Mouse (Mus musculus) limb, embryonic 11.5 days (tissue): ENCODE results near the gene Cdkn2b. TPM values are rescaled to one million over a fixed set of nuclear protein-coding genes. Genes with fewer than 3 reads are reported as not detected.

Experiments used
- ATAC-seq: fragments of 200-750 bp; cut with Nextera tagmentation; 2 replicates; pipeline ENCODE4 v1.8.0; 2017; ENCODE audit warnings: low read depth; ENCODE audit not compliant: insufficient number of reproducible peaks, low FRiP score, low TSS enrichment
- DNase-seq: peaks from one replicate; pipeline ENCODE4 v3.0.0-alpha.2; 2015; ENCODE audit warnings: low spot score
- H3K27ac ChIP-seq: fragments of 300-500 bp; sonication (generic); replicated peaks from 2 replicates; pipeline ENCODE4 v1.5.1; 2014; ENCODE audit warnings: low read depth, mild to moderate bottlenecking, low read length
- H3K27me3 ChIP-seq: fragments of 300-500 bp; sonication (generic); 2 replicates; pipeline ENCODE4 v1.6.1; 2014; ENCODE audit warnings: mild to moderate bottlenecking, low read length, mixed read lengths; ENCODE audit not compliant: control insufficient read depth, insufficient read depth
- H3K36me3 ChIP-seq: fragments of 300-500 bp; sonication (generic); 2 replicates; pipeline ENCODE4 v1.6.1; 2014; ENCODE audit warnings: mild to moderate bottlenecking, low read length, moderate library complexity, mixed read lengths; ENCODE audit not compliant: control insufficient read depth, insufficient read depth
- H3K4me1 ChIP-seq: fragments of 300-500 bp; sonication (generic); 2 replicates; pipeline ENCODE4 v1.6.1; 2014; ENCODE audit warnings: low read length, mixed read lengths; ENCODE audit not compliant: control insufficient read depth, insufficient read depth
- H3K4me2 ChIP-seq: fragments of 300-500 bp; sonication (generic); 2 replicates; pipeline ENCODE4 v1.6.1; 2014; ENCODE audit warnings: low read depth, mild to moderate bottlenecking, moderate library complexity; ENCODE audit not compliant: severe bottlenecking
- H3K4me3 ChIP-seq: fragments of 300-500 bp; sonication (generic); 2 replicates; pipeline ENCODE4 v1.5.1; 2014; ENCODE audit warnings: low read depth, low read length
- H3K9ac ChIP-seq: fragments of 300-500 bp; sonication (generic); 2 replicates; pipeline ENCODE4 v1.6.1; 2014; ENCODE audit warnings: mild to moderate bottlenecking, low read length
- H3K9me3 ChIP-seq: fragments of 300-500 bp; sonication (generic); 2 replicates; pipeline ENCODE4 v1.6.1; 2016; ENCODE audit warnings: low read length; ENCODE audit not compliant: control insufficient read depth
- WGBS: fragments of 180-500 bp; shearing (Covaris S2); extraction: QIAGEN DNeasy Blood & Tissue Kit; methylation state at CpG from one replicate; pipeline ENCODE4 v1.1.7; 2014; 5-methylcytosine and 5-hydroxymethylcytosine counted together
- polyA plus RNA-seq: library from polyadenylated mRNA; unstranded; fragments of >200 nt; fragmentation: Nextera tagmentation; extraction: Ambion mirVana; gene quantifications from 2 replicates; pipeline ENCODE4 v1.2.1, GENCODE M21; 2014

Cdkn2b gene
- polyA plus RNA-seq, 1 experiment from 2014 or later = 0.65 TPM

DNA sequence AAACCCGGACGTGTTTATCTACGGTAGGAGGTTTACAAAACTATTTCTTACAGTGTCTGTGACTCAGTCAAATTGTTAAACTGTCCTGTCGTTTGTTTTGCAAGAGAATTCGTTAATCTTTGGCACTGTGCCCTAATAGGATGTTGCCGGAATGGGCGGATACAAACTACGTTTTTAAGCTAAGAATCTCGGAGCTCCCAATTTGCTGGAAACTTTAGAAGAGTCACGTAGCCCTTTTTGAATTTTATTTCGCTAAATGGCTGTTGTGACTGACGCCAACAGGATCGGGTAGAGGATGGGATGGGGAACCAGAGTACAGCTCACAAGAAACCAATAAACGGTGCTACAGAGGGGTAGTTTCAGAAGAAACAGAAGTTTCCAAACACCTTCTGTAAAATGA is 36.8 kb downstream of the Cdkn2b start:
- Histone ChIP-seq H3K4me2 (no peak overlapping the region), H3K27ac (no peak overlapping the region), H3K9ac (no peak overlapping the region), H3K9me3 (no peaks in the 10 kb centered on the region), H3K27me3 (peaks cover 68% of the 10 kb centered on the region), H3K4me3 (no peak overlapping the region), H3K36me3 (no peaks in the 10 kb centered on the region), H3K4me1 (no peaks in the 10 kb centered on the region)
- ATAC-seq = no peak
- 1% methylated on average over 14 of the region's 14 CpGs for WGBS
- peak; percentile 58 for DNase-seq

DNA sequence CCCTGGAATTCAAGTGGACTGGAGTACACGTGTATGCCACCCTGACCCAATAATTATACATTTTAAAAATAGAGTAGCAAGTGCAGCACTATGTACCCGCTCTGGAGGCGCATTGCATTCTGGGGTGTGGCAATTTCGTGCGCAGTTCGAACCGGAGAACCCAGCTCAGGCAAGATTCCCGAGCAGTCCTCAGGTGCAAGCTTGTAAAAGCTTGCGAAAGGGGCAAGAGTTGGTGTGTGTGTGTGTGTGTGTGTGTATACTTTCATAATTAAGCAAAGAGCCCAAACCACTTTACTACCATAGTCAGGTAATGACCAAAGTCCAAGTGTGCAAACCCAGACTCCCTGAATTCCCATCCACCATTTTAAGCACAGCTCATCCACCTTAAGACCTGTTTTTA is 37.3 kb downstream of the Cdkn2b start:
- Histone ChIP-seq H3K27ac (no peak overlapping the region), H3K4me1 (no peaks in the 10 kb centered on the region), H3K9ac (no peak overlapping the region), H3K4me3 (no peak overlapping the region), H3K9me3 (no peaks in the 10 kb centered on the region), H3K27me3 (peaks cover 66% of the 10 kb centered on the region), H3K36me3 (no peaks in the 10 kb centered on the region), H3K4me2 (no peak overlapping the region)
- ATAC-seq = no peak
- under 1% methylated on average over 9 of the region's 9 CpGs for WGBS
- DNase-seq = no peak

DNA sequence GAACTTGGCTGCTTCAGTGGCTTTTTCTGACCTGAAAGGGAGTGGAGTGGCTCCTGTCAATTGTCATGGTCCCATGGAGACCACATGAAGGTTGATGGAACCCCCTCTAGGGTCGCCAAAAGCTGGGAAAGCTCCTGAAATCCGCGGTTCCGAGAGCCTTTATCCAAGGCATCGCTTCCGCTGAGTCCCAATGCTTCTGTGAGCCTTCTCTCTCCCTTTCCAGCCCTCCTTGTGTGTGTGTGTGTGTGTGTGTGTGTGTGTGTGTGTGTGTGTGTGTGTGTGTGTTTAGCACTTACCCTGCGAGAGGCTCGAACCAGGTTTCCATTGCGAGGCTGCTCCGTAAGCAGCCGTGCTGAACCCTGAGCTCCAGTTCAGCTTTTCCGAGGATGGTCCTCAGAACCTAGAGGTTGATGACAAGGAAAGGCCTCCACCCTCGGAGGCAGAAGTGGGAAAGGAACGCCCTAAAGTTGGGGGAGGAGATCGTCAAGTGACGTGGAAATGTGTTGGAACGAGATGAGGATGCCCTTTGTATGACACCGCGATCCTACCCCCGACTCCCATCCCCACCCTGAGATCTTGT is 37.8 kb downstream of the Cdkn2b start:
- Histone ChIP-seq H3K9me3 (no peaks in the 10 kb centered on the region), H3K36me3 (no peaks in the 10 kb centered on the region), H3K9ac (no peak overlapping the region), H3K4me1 (no peaks in the 10 kb centered on the region), H3K27me3 (peaks cover 64% of the 10 kb centered on the region), H3K4me3 (no peak overlapping the region), H3K27ac (no peak overlapping the region), H3K4me2 (no peak overlapping the region)
- no peak for ATAC-seq
- DNase-seq = peak; percentile 45
- WGBS = under 1% methylated on average over 20 of the region's 20 CpGs

DNA sequence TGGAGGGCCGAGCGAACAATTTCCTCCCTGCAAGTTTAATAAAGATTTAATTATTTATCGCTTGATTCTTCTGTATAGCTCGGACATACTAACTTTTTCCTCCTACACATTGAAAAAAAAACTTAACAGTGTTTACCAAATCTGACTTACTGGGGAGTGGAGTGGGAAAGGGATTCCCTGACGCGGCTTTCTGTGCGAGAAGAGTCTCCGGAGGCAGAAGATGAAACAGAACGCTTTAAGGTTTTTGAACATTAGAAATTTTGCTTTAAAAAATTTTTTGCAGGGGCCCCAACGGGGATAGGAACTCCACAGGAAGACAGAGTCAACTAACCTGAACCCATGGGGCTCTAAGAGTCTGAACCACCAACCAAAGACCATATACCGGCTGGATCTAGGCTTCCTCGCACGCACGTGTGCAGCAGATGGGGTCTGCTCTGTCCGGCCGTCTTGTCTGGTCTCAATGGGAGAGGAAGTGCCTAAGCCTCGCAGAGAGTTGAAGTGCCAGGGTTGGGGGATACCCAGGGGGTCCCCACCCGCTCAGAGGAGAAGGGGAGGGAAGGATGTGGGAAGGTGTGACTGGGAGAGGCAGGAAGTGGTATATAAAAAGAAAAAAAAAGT is 38.6 kb downstream of the Cdkn2b start:
- no peak overlapping the region for H3K4me3 ChIP-seq
- peak; percentile 45 for DNase-seq
- peaks cover 56% of the 10 kb centered on the region for H3K27me3 ChIP-seq
- H3K36me3 ChIP-seq = no peaks in the 10 kb centered on the region
- WGBS = 4% methylated on average over 18 of the region's 18 CpGs
- no peaks in the 10 kb centered on the region for H3K9me3 ChIP-seq
- ATAC-seq = no peak
- H3K4me1 ChIP-seq = no peaks in the 10 kb centered on the region
- H3K27ac ChIP-seq = no peak overlapping the region
- H3K9ac ChIP-seq = no peak overlapping the region
- H3K4me2 ChIP-seq = no peak overlapping the region

DNA sequence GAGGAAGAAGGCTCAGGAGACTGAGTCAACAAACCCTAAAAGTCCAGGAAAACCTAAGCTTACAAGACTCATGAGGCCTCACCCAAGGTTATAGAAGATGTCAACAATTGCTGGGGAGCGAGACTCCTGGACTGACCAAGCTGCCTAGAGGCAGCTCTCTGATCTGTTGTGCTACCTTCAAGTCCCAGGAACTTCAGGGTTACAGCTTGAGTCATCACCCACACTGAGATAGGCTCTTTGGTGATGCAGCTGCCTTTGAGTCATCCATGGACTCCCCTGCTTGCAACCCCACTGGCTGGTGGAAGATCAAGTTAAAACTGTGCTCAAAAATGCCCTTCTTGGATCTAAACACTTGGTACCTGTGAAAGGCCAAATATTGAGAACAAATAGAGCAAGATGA is 53.1 kb downstream of the Cdkn2b start:
- H3K9me3 ChIP-seq = no peaks in the 10 kb centered on the region
- ATAC-seq (no peak), DNase-seq (no peak)
- H3K4me3 ChIP-seq = no peak overlapping the region
- H3K27ac ChIP-seq = no peak overlapping the region
- H3K4me1 ChIP-seq = no peaks in the 10 kb centered on the region
- H3K27me3 ChIP-seq = no peaks in the 10 kb centered on the region
- no peaks in the 10 kb centered on the region for H3K36me3 ChIP-seq
- no peak overlapping the region for H3K9ac ChIP-seq
- H3K4me2 ChIP-seq = no peak overlapping the region
- 78% methylated on average over 1 of the region's 1 CpGs for WGBS

Other genes starting within 250 kb of the Cdkn2b start
- 113 and 115 TPM in 2 replicates for gene Mtap, start 173.9 kb downstream of the Cdkn2b start, polyA plus RNA-seq
- not detected in 2 replicates for gene Cdkn2a, start 16.4 kb downstream of the Cdkn2b start, polyA plus RNA-seq